Mouse (Mus musculus): Measurements from ENCODE around the gene Ddrgk1. TPM values are rescaled to one million over a fixed set of nuclear protein-coding genes. Genes with fewer than 3 reads are reported as not detected.
"Not testable (repeated sequence)": the region's sequence is repeated elsewhere in the genome, so short reads cannot be mapped to it uniquely, and the experiment has no call there.

Gene Ddrgk1
- polyA plus RNA-seq, 2 experiments = 27.9 to 35.4 TPM

GRCm38 (mm10) chr2:130649028-130649427 is 15.4 kb downstream of the Ddrgk1 start:
- H3K4me3 ChIP-seq (ENCODE audit: insufficient read depth in 1 of 2, low read depth in 2 of 2, low read length in 2 of 2); H3K27me3 ChIP-seq (ENCODE audit: control insufficient read depth, insufficient read depth, low read length); ATAC-seq (ENCODE audit: insufficient read depth); DNase-seq (ENCODE audit: low read depth in 3 of 3, low spot score in 3 of 3); H3K36me3 ChIP-seq (replicated peaks; ENCODE audit: control insufficient read depth, insufficient read depth, low read depth); H3K9me3 ChIP-seq (ENCODE audit: control insufficient read depth, low read length); H3K4me2 ChIP-seq (ENCODE audit: low read depth); H3K27ac ChIP-seq; H3K9ac ChIP-seq (replicated peaks); H3K4me1 ChIP-seq (replicated peaks; ENCODE audit: control insufficient read depth in 2 of 2, insufficient read depth in 2 of 2, low read length in 1 of 2): not testable (repeated sequence)
- WGBS (ENCODE audit: insufficient replicate concordance) = 65% methylated on average over 6 of the region's 6 CpGs
- TF ChIP-seq CTCF (IDR thresholded peaks at IDR 0.05; ENCODE audit: low read depth) = peak; percentile 22; the same call in 1 of the 2 replicates

- Histone ChIP-seq H3K4me2 (ENCODE audit: low read depth) (no peak overlapping the region), H3K9me3 (ENCODE audit: control insufficient read depth, low read length) (no peaks in the 10 kb centered on the region), H3K4me1 (replicated peaks; ENCODE audit: control insufficient read depth in 2 of 2, insufficient read depth in 2 of 2, low read length in 1 of 2) (peaks cover 3 to 5% of the 10 kb centered on the region in 2 experiments), H3K4me3 (ENCODE audit: insufficient read depth in 1 of 2, low read depth in 2 of 2, low read length in 2 of 2) (no peak overlapping the region), H3K36me3 (replicated peaks; ENCODE audit: control insufficient read depth, insufficient read depth, low read depth) (no peaks in the 10 kb centered on the region), H3K27ac (no peak overlapping the region), H3K27me3 (ENCODE audit: control insufficient read depth, insufficient read depth, low read length) (no peaks in the 10 kb centered on the region), H3K9ac (replicated peaks) (no peak overlapping the region)
- DNase-seq (ENCODE audit: low read depth in 3 of 3, low spot score in 3 of 3) = no peak
- ATAC-seq (ENCODE audit: insufficient read depth) = no peak
- no peak for TF ChIP-seq EP300 (IDR thresholded peaks at IDR 0.05; ENCODE audit: low read depth)
- no peak for TF ChIP-seq CTCF (IDR thresholded peaks at IDR 0.05; ENCODE audit: low read depth)
- 63% methylated on average over 4 of the region's 4 CpGs for WGBS (ENCODE audit: insufficient replicate concordance)
Measured at GRCm38 (mm10) chr2:130645198-130645597, 19.3 kb downstream of the Ddrgk1 start.

GRCm38 (mm10) chr2:130642684-130643369 is 21.6 kb downstream of the Ddrgk1 start, which contains the start of gene Lzts3:
TSS of gene Lzts3 (minus strand) at chr2:130642803.
- peak within 1 kb of the TSS; percentile 21; the same call in 1 of the 2 replicates for H3K27ac ChIP-seq
- 4% methylated on average over 37 of the region's 40 CpGs for WGBS (ENCODE audit: insufficient replicate concordance)
- H3K27me3 ChIP-seq (ENCODE audit: control insufficient read depth, insufficient read depth, low read length) = peaks cover 5% of the 10 kb centered on the region
- DNase-seq (ENCODE audit: low read depth in 3 of 3, low spot score in 3 of 3) (peak; percentile 80 to 82 (median 82)), ATAC-seq (ENCODE audit: insufficient read depth) (peak; percentile 97)
- TF ChIP-seq CTCF (IDR thresholded peaks at IDR 0.05; ENCODE audit: low read depth) (no peak), EP300 (IDR thresholded peaks at IDR 0.05; ENCODE audit: low read depth) (no peak)
- peak within 1 kb of the TSS; percentile 86 for H3K4me2 ChIP-seq (ENCODE audit: low read depth)
- H3K9ac ChIP-seq (replicated peaks) = peak within 1 kb of the TSS; percentile 66
- peaks cover 3 to 5% of the 10 kb centered on the region in 2 experiments for H3K4me1 ChIP-seq (replicated peaks; ENCODE audit: control insufficient read depth in 2 of 2, insufficient read depth in 2 of 2, low read length in 1 of 2)
- no peaks in the 10 kb centered on the region for H3K9me3 ChIP-seq (ENCODE audit: control insufficient read depth, low read length)
- H3K36me3 ChIP-seq (replicated peaks; ENCODE audit: control insufficient read depth, insufficient read depth, low read depth) = no peaks in the 10 kb centered on the region
- peak within 1 kb of the TSS; percentile 60 to 64 for H3K4me3 ChIP-seq (ENCODE audit: insufficient read depth in 1 of 2, low read depth in 2 of 2, low read length in 2 of 2)

- 1% methylated on average over 25 of the region's 27 CpGs for WGBS (ENCODE audit: insufficient replicate concordance)
- peak overlapping the region; percentile 86 for H3K4me2 ChIP-seq (ENCODE audit: low read depth)
Measured at GRCm38 (mm10) chr2:130642197-130642660, 22.2 kb downstream of the Ddrgk1 start.

GRCm38 (mm10) chr2:130641351-130642025 is 23.0 kb downstream of the Ddrgk1 start:
- H3K4me3 ChIP-seq (ENCODE audit: insufficient read depth in 1 of 2, low read depth in 2 of 2, low read length in 2 of 2) = no peak overlapping the region
- ATAC-seq (ENCODE audit: insufficient read depth) (no peak), DNase-seq (ENCODE audit: low read depth in 3 of 3, low spot score in 3 of 3) (no peak)
- no peaks in the 10 kb centered on the region for H3K9me3 ChIP-seq (ENCODE audit: control insufficient read depth, low read length)
- no peak overlapping the region for H3K9ac ChIP-seq (replicated peaks)
- peaks cover 18% of the 10 kb centered on the region for H3K27me3 ChIP-seq (ENCODE audit: control insufficient read depth, insufficient read depth, low read length)
- H3K4me2 ChIP-seq (ENCODE audit: low read depth) = peak overlapping the region; percentile 86
- peaks cover 3 to 5% of the 10 kb centered on the region in 2 experiments for H3K4me1 ChIP-seq (replicated peaks; ENCODE audit: control insufficient read depth in 2 of 2, insufficient read depth in 2 of 2, low read length in 1 of 2)
- no peak overlapping the region for H3K27ac ChIP-seq
- 54% methylated on average over 6 of the region's 6 CpGs for WGBS (ENCODE audit: insufficient replicate concordance)
- H3K36me3 ChIP-seq (replicated peaks; ENCODE audit: control insufficient read depth, insufficient read depth, low read depth) = no peaks in the 10 kb centered on the region
- TF ChIP-seq CTCF (IDR thresholded peaks at IDR 0.05; ENCODE audit: low read depth) (no peak), EP300 (IDR thresholded peaks at IDR 0.05; ENCODE audit: low read depth) (no peak)

More at GRCm38 (mm10) chr2:130642197-130642660, 22.2 kb downstream of the Ddrgk1 start:
- peaks cover 11% of the 10 kb centered on the region for H3K27me3 ChIP-seq (ENCODE audit: control insufficient read depth, insufficient read depth, low read length)
- peaks cover 3 to 5% of the 10 kb centered on the region in 2 experiments for H3K4me1 ChIP-seq (replicated peaks; ENCODE audit: control insufficient read depth in 2 of 2, insufficient read depth in 2 of 2, low read length in 1 of 2)
- TF ChIP-seq EP300 (IDR thresholded peaks at IDR 0.05; ENCODE audit: low read depth) (no peak), CTCF (IDR thresholded peaks at IDR 0.05; ENCODE audit: low read depth) (no peak)
- peak overlapping the region; percentile 66 for H3K9ac ChIP-seq (replicated peaks)
- H3K27ac ChIP-seq = no peak overlapping the region
- H3K9me3 ChIP-seq (ENCODE audit: control insufficient read depth, low read length) = no peaks in the 10 kb centered on the region
- H3K4me3 ChIP-seq (ENCODE audit: insufficient read depth in 1 of 2, low read depth in 2 of 2, low read length in 2 of 2) = peak overlapping the region; percentile 60 to 64
- ATAC-seq (ENCODE audit: insufficient read depth) (peak; percentile 34), DNase-seq (ENCODE audit: low read depth in 3 of 3, low spot score in 3 of 3) (no peak)
- H3K36me3 ChIP-seq (replicated peaks; ENCODE audit: control insufficient read depth, insufficient read depth, low read depth) = no peaks in the 10 kb centered on the region
